Mouse (Mus musculus): Measurements from ENCODE around the gene Ube2a. TPM values are rescaled to one million over a fixed set of nuclear protein-coding genes. Genes with fewer than 3 reads are reported as not detected.

Ube2a gene
- total and polyA plus RNA-seq, 3 experiments, result 30.7 to 141 (median 90.4) TPM

DNA sequence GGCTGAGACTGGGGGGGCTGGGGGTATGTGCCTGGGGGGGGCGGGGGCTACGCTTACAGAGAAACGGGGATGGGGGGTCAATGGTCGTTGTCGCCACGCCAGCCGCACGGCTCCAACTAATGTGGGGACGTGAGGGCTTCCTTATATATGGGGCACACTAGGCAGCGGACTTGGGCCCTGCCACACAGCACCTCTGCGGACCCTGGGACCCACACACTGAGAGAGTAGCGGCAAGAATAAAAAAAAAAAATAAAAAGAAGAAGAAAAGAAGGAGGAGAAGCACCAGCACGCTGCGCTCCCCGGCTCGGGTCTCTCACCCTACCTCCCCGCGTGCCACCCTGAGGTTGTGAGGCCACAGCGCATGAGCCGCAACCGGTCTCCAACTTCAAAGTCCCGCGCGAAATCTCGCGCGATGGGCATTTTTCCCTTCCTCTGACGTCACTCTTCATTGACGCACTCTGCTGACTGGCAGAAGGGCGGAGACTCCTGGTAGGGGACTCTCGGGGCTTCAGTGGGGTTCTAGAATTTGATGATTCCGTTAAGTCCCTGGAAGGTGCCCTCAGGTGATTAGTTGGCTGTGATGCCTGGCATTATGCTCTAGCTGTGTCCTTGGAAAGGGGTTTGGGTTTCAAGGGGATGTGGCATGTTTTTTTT lies 29.5 kb downstream of the Ube2a start (continued):
- no peak for TF ChIP-seq CTCF (conservative IDR thresholded peaks at IDR 0.05 in 1 of 2, IDR thresholded peaks at IDR 0.05 in 1 of 2; ENCODE audit: low read depth in 2 of 2, low read length in 2 of 2)
- no peak for TF ChIP-seq RCOR1 (conservative IDR thresholded peaks at IDR 0.05; ENCODE audit: low read depth, low read length)
- peak; percentile 97 for TF ChIP-seq POLR2A (IDR thresholded peaks at IDR 0.05; ENCODE audit: low read depth, low read length)
- TF ChIP-seq IRF4 (IDR thresholded peaks at IDR 0.05; ENCODE audit: low read depth, low read length), result no peak
- no peak for TF ChIP-seq ZC3H11A (IDR thresholded peaks at IDR 0.05; ENCODE audit: low read depth, low read length)
- TF ChIP-seq CHD1 (IDR thresholded peaks at IDR 0.05; ENCODE audit: low read depth, low read length), result no peak
- TF ChIP-seq ELF1 (IDR thresholded peaks at IDR 0.05; ENCODE audit: low read depth, low read length), result no peak
- peak; percentile 73; the same call in 1 of the 2 replicates for TF ChIP-seq SIN3A (IDR thresholded peaks at IDR 0.05; ENCODE audit: low read length)
- no peak for TF ChIP-seq EP300 (IDR thresholded peaks at IDR 0.05; ENCODE audit: low read length)
- no peak for TF ChIP-seq SMC3 (IDR thresholded peaks at IDR 0.05; ENCODE audit: low read depth, low read length)
- peak; percentile 84 for TF ChIP-seq ZMIZ1 (IDR thresholded peaks at IDR 0.05; ENCODE audit: low read depth, low read length)
- TF ChIP-seq PAX5 (IDR thresholded peaks at IDR 0.05; ENCODE audit: low read length), result no peak
- peak; percentile 68 for TF ChIP-seq MXI1 (IDR thresholded peaks at IDR 0.05; ENCODE audit: low read depth, low read length)
- TF ChIP-seq NELFE (IDR thresholded peaks at IDR 0.05; ENCODE audit: low read depth, low read length), result peak; percentile 93
- no peak for TF ChIP-seq E2F4 (IDR thresholded peaks at IDR 0.05; ENCODE audit: insufficient replicate concordance, low read depth, low read length)
- TF ChIP-seq TBP (conservative IDR thresholded peaks at IDR 0.05; ENCODE audit: low read depth, low read length), result peak; percentile 90

DNA sequence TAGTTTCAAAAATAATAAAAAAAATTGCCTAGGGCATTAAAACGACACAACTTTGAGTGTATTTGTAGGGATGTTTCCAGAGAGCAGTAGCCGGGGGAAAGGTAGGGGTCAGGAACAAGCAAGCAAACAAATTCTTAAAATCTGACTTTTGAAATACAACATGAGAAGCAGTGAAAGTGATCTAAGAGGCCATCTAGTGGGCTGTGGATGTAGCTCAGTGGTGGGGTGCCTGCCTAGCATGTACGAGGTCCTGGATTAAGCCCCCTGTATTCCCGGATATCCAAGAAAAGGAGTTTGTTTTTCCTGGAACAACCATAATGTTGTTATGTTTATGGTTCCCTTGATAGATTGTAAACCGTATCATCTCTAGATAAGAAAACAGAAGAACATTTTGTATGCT lies 32.8 kb downstream of the Ube2a start:
- Histone ChIP-seq H3K4me3 (replicated peaks in 1 of 3; ENCODE audit: low read depth in 2 of 3, low read length in 2 of 3, poor library complexity in 1 of 3) (no peak overlapping the region), H3K27ac (ENCODE audit: insufficient read depth, low read depth) (no peak overlapping the region), H3K79me2 (replicated peaks; ENCODE audit: control insufficient read depth, extremely low read depth, insufficient read depth, poor library complexity, severe bottlenecking) (peaks cover 11% of the 10 kb centered on the region), H3K27me3 (replicated peaks) (no peaks in the 10 kb centered on the region), H3K36me3 (replicated peaks in 1 of 2; ENCODE audit: control insufficient read depth in 1 of 2, insufficient read depth in 1 of 2, low read length in 1 of 2) (no peaks in the 10 kb centered on the region), H3K9me3 (replicated peaks; ENCODE audit: low read length) (no peaks in the 10 kb centered on the region), H3K9ac (ENCODE audit: insufficient read depth, low read depth) (no peak overlapping the region), H3K4me1 (ENCODE audit: control insufficient read depth in 1 of 2, insufficient read depth in 2 of 2) (no peaks in the 10 kb centered on the region), H3K4me2 (ENCODE audit: insufficient read depth, low read depth, poor library complexity, severe bottlenecking) (no peak overlapping the region; the same call in 1 of the 2 replicates)
- dilution Hi-C loops (cut with MboI; ENCODE audit: extremely low pct_ligation_motif_present, extremely low pct_unique_long_range_greater_than_20kb, low sequenced_read_pairs) (no loop called here), in situ Hi-C loops (cut with MboI; ENCODE audit: low pct_ligation_motif_present, low pct_unique_long_range_greater_than_20kb, low sequenced_read_pairs) (loop anchor here (10.0 to 25.0 kb wide), 2 partner anchors 82 to 144 kb away; no protein-coding TSS in a partner anchor)
- TF ChIP-seq SMC3 (IDR thresholded peaks at IDR 0.05; ENCODE audit: low read depth, low read length), result peak; percentile 47
- no peak for TF ChIP-seq BHLHE40 (IDR thresholded peaks at IDR 0.05; ENCODE audit: low read depth, low read length)
- peak; percentile 40 for TF ChIP-seq RAD21 (IDR thresholded peaks at IDR 0.05; ENCODE audit: low read depth, low read length)
- no peak for TF ChIP-seq JUN (IDR thresholded peaks at IDR 0.05; ENCODE audit: insufficient read depth, low read depth, low read length)
- no peak for TF ChIP-seq ZKSCAN1 (IDR thresholded peaks at IDR 0.05; ENCODE audit: borderline replicate concordance, low read depth, low read length)
- TF ChIP-seq USF1 (IDR thresholded peaks at IDR 0.05; ENCODE audit: low read depth, low read length), result no peak
- TF ChIP-seq CTCF (conservative IDR thresholded peaks at IDR 0.05 in 1 of 2, IDR thresholded peaks at IDR 0.05 in 1 of 2; ENCODE audit: low read depth in 2 of 2, low read length in 2 of 2), result peak in 1 of 2 experiments; percentile 56; a peak in 2 of 4 replicates
- no peak for TF ChIP-seq KAT2A (IDR thresholded peaks at IDR 0.05; ENCODE audit: insufficient replicate concordance, low read length)
- TF ChIP-seq RCOR1 (conservative IDR thresholded peaks at IDR 0.05; ENCODE audit: low read depth, low read length), result no peak
- TF ChIP-seq TBP (conservative IDR thresholded peaks at IDR 0.05; ENCODE audit: low read depth, low read length), result no peak
- no peak for TF ChIP-seq MYC (IDR thresholded peaks at IDR 0.05; ENCODE audit: low read depth, low read length)
- TF ChIP-seq EP300 (IDR thresholded peaks at IDR 0.05; ENCODE audit: low read length), result no peak
- no peak for TF ChIP-seq MXI1 (IDR thresholded peaks at IDR 0.05; ENCODE audit: low read depth, low read length)
- no peak for TF ChIP-seq MEF2A (IDR thresholded peaks at IDR 0.05; ENCODE audit: borderline replicate concordance, low read depth, low read length)
- no peak for TF ChIP-seq ETS1 (conservative IDR thresholded peaks at IDR 0.05; ENCODE audit: low read depth, low read length)
- TF ChIP-seq UBTF (IDR thresholded peaks at IDR 0.05; ENCODE audit: low read depth, low read length), result no peak
- DNase-seq (ENCODE audit: extremely low read depth), result no peak
